Mouse (Mus musculus) liver, embryonic 14.5 days (tissue): ENCODE data around the gene Coq8b. TPM values are rescaled to one million over a fixed set of nuclear protein-coding genes. Genes with fewer than 3 reads are reported as not detected.

Source experiments
- ATAC-seq: fragments of 200-750 bp; cut with Nextera tagmentation; 2 replicates; pipeline ENCODE4 v1.8.0; 2017; ENCODE audit warnings: moderate number of reproducible peaks, mild to moderate bottlenecking, moderate library complexity; ENCODE audit not compliant: insufficient read depth
- DNase-seq, 3 experiments: peaks; one replicate each; pipeline ENCODE4 v3.0.0-alpha.2; 2012 to 2013; ENCODE audit warnings: low read depth in 3 of 3, low spot score in 3 of 3
- H3K27ac ChIP-seq: fragments of 300-500 bp; sonication (generic); 2 replicates; pipeline ENCODE4 v1.5.1; 2014; ENCODE audit warnings: moderate library complexity, mild to moderate bottlenecking, control low read depth, inconsistent platforms
- H3K27me3 ChIP-seq: fragments of 300-500 bp; sonication (generic); 2 replicates; pipeline ENCODE4 v1.6.1; 2014; ENCODE audit warnings: mild to moderate bottlenecking, low read length, moderate library complexity; ENCODE audit not compliant: control insufficient read depth, insufficient read depth
- H3K36me3 ChIP-seq: fragments of 300-500 bp; sonication (generic); replicated peaks from 2 replicates; pipeline ENCODE4 v1.6.1; 2014; ENCODE audit warnings: low read depth; ENCODE audit not compliant: control insufficient read depth, insufficient read depth
- H3K4me1 ChIP-seq, 2 experiments: fragments of 200-500 bp in 1 of 2; fragments of 300-500 bp in 1 of 2; sonication (generic) in 1 of 2; replicated peaks; 2 replicates each; pipeline ENCODE4 v1.6.1; 2012 to 2014; ENCODE audit warnings: antibody characterized with exemption in 1 of 2, inconsistent platforms in 1 of 2, low read length in 1 of 2; ENCODE audit not compliant: control insufficient read depth in 2 of 2, insufficient read depth in 2 of 2
- H3K4me2 ChIP-seq: fragments of 300-500 bp; sonication (generic); 2 replicates; pipeline ENCODE4 v1.6.1; 2014; ENCODE audit warnings: low read depth, mild to moderate bottlenecking, control low read depth, moderate library complexity
- H3K4me3 ChIP-seq, 2 experiments: fragments of 200-500 bp in 1 of 2; fragments of 300-500 bp in 1 of 2; sonication (generic) in 1 of 2; 2 replicates each; pipeline ENCODE4 v1.5.1; 2012 to 2014; ENCODE audit warnings: low read depth in 2 of 2, low read length in 2 of 2, mild to moderate bottlenecking in 2 of 2, control low read depth in 1 of 2, inconsistent platforms in 1 of 2, moderate library complexity in 1 of 2; ENCODE audit not compliant: insufficient read depth in 1 of 2
- H3K9ac ChIP-seq: fragments of 300-500 bp; sonication (generic); replicated peaks from 2 replicates; pipeline ENCODE4 v1.6.1; 2014; ENCODE audit warnings: mild to moderate bottlenecking, control low read depth, moderate library complexity
- H3K9me3 ChIP-seq: fragments of 300-500 bp; sonication (generic); 2 replicates; pipeline ENCODE4 v1.6.1; 2016; ENCODE audit warnings: low read length, mixed read lengths; ENCODE audit not compliant: control insufficient read depth
- CTCF ChIP-seq: IDR thresholded peaks from 2 replicates; pipeline ENCODE4 v1.5.1; 2016; ENCODE audit warnings: antibody characterized with exemption, low read depth, control low read depth
- EP300 ChIP-seq: IDR thresholded peaks from 2 replicates; pipeline ENCODE4 v1.6.1; 2016; ENCODE audit warnings: antibody characterized with exemption, low read depth
- WGBS: fragments of 180-500 bp; shearing (Covaris S2); extraction: QIAGEN DNeasy Blood & Tissue Kit; methylation state at CpG from one replicate; pipeline ENCODE4 v1.1.7; 2014; ENCODE audit not compliant: insufficient replicate concordance; 5-methylcytosine and 5-hydroxymethylcytosine counted together
- polyA plus RNA-seq, 2 experiments: library from polyadenylated mRNA; depleted of rRNA in 1 of 2; stranded (reverse) in 1 of 2; unstranded in 1 of 2; fragments of >200 nt; fragmentation: Nextera tagmentation in 1 of 2; extraction: Ambion mirVana in 1 of 2; gene quantifications; 2 replicates each; pipeline versions ENCODE4 v1.2.1 to v1.2.3; 2012 to 2014

Gene Coq8b
- polyA plus RNA-seq, 2 experiments, result 9.3 to 17.7 TPM

DNA sequence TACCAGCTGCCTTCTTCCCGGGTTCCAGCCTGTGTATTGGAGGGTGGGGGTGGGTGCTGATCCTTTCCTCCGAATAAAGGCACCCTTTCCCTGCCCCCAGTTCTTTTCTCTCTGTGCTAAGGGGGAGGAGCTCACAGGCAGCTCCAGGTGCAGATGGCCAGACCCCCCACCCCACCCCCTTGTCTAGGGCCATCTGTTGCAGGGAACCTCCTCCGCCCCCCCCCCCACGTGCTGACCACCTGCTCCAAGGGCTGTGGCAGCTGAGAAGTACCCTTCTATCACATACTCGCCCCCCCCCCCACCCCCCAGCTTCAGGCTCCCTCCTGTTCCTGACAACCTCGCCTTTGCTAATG, 25.0 kb downstream of the Coq8b start:
- peak overlapping the region; percentile 99 for H3K4me2 ChIP-seq
- peak overlapping the region; percentile 68 to 77 for H3K4me3 ChIP-seq
- 15% methylated on average over 4 of the region's 6 CpGs for WGBS
- peak overlapping the region; percentile 68 for H3K9ac ChIP-seq
- no peaks in the 10 kb centered on the region for H3K9me3 ChIP-seq
- H3K27me3 ChIP-seq, result no peaks in the 10 kb centered on the region
- peaks cover 0 to 8% of the 10 kb centered on the region in 2 experiments; a peak in 2 of 4 replicates for H3K4me1 ChIP-seq
- no peaks in the 10 kb centered on the region for H3K36me3 ChIP-seq
- ATAC-seq (no peak), DNase-seq (no peak)
- TF ChIP-seq CTCF (no peak), EP300 (no peak)
- peak overlapping the region; percentile 58 for H3K27ac ChIP-seq

- ATAC-seq (peak; percentile 89), DNase-seq (peak; percentile 89 to 93 (median 91))
- no peaks in the 10 kb centered on the region for H3K9me3 ChIP-seq
- H3K4me3 ChIP-seq, result peak within 1 kb of the TSS; percentile 68 to 77
- no peak for TF ChIP-seq CTCF
- TF ChIP-seq EP300, result no peak
- peak within 1 kb of the TSS; percentile 68 for H3K9ac ChIP-seq
- H3K27ac ChIP-seq, result peak within 1 kb of the TSS; percentile 58
- no peaks in the 10 kb centered on the region for H3K27me3 ChIP-seq
- peak within 1 kb of the TSS; percentile 99 for H3K4me2 ChIP-seq
- H3K4me1 ChIP-seq, result peaks cover 0 to 8% of the 10 kb centered on the region in 2 experiments; a peak in 2 of 4 replicates
- no peaks in the 10 kb centered on the region for H3K36me3 ChIP-seq
- under 1% methylated on average over 46 of the region's 47 CpGs for WGBS
Measured at GRCm38 (mm10) chr7:27258205-27258899, 25.5 kb downstream of the Coq8b start, which contains the start of gene Numbl. Gene Numbl, plus strand, starts transcription at chr7:27258433.

GRCm38 (mm10) chr7:27259271-27259721, 26.5 kb downstream of the Coq8b start:
- TF ChIP-seq CTCF (no peak), EP300 (no peak)
- ATAC-seq, result no peak
- H3K27me3 ChIP-seq, result no peaks in the 10 kb centered on the region
- H3K4me3 ChIP-seq, result peak overlapping the region; percentile 45 to 68
- H3K4me2 ChIP-seq, result peak overlapping the region; percentile 99
- peak overlapping the region; percentile 64; the same call in 1 of the 2 replicates for H3K9ac ChIP-seq
- H3K4me1 ChIP-seq, result peaks cover 0 to 8% of the 10 kb centered on the region in 2 experiments; a peak in 2 of 4 replicates
- no peaks in the 10 kb centered on the region for H3K36me3 ChIP-seq
- no peak for DNase-seq
- H3K9me3 ChIP-seq, result no peaks in the 10 kb centered on the region
- no peak overlapping the region for H3K27ac ChIP-seq
- 19% methylated on average over 9 of the region's 9 CpGs for WGBS

DNA sequence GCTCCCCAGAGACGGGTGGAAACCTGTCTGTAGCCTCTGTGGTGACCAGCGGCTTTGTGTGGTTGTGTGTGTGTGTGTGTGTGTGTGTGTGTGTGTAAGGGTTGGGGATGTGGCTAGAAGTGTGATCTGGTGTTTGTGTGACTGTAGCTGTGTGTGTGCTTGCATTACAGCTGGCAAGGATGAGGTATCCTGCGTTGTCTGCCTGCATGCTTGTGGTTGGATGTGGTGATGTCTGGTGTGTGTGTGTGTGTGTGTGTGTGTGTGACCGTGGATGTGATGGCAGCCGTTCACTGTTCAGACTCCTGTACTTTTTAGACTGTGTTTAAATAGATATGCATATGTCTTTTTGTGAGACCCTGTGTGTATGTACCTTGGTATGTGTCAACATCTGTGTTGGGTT, 26.9 kb downstream of the Coq8b start:
- ATAC-seq (no peak), DNase-seq (no peak)
- Histone ChIP-seq H3K9ac (no peak overlapping the region), H3K4me3 (no peak overlapping the region), H3K36me3 (no peaks in the 10 kb centered on the region), H3K27me3 (no peaks in the 10 kb centered on the region), H3K27ac (no peak overlapping the region), H3K4me2 (peak overlapping the region; percentile 99), H3K4me1 (peaks cover 0 to 4% of the 10 kb centered on the region in 2 experiments; a peak in 2 of 4 replicates), H3K9me3 (no peaks in the 10 kb centered on the region)
- 51% methylated on average over 5 of the region's 5 CpGs for WGBS
- TF ChIP-seq CTCF, result no peak
- TF ChIP-seq EP300, result no peak

DNA sequence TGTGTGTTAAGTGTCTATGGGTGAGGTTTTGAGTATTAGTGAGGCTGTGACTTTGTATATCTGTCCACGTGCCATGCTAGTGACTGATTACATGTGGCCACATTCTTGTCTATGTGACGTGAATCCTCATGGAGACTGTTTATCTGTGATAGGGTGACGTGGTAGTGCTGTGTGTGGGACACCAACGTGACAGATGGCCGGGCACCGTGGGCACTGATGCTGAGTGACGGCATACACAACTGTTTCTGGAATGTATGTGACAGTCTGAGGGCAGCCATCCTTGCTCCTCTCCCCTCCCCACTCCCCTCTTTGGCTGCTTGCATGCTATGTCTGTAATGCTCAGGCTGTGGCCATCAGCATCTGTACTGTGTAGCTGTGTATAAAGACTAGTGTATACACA, 28.0 kb downstream of the Coq8b start:
- Histone ChIP-seq H3K4me3 (no peak overlapping the region), H3K9me3 (no peaks in the 10 kb centered on the region), H3K4me2 (no peak overlapping the region), H3K27me3 (no peaks in the 10 kb centered on the region), H3K36me3 (no peaks in the 10 kb centered on the region), H3K4me1 (peaks cover 0 to 2% of the 10 kb centered on the region in 2 experiments; a peak in 2 of 4 replicates), H3K27ac (no peak overlapping the region), H3K9ac (no peak overlapping the region)
- TF ChIP-seq CTCF (no peak), EP300 (no peak)
- 49% methylated on average over 7 of the region's 7 CpGs for WGBS
- DNase-seq (no peak), ATAC-seq (no peak)
